In the genomic region with DNA sequence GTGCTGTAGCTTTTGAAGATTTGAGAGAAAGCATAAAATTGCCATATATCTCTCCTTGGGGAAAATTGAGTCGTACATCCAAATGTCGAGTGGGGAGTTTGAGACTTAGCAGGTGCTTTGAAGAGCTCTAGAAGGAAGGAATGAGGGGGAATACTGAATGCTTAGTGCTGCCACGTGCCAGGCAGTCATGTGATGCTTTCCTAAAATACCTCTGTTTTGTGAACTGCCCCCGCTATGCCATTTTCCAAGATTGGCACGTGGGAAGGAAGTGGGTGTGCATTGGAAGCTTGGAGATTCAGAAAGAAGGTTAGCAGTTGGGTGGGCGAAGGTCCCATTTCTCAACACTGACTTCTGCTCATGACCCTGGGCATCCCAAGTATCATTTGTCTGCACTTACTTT, we compare ENCODE assay signal across 15 mouse cellular contexts.
DNase-seq lines count a peak whose midpoint lies in the region; ATAC-seq lines count a peak whose summit lies in the region.
"Had no signal": no experiment of that assay in that cellular context is flagged by ENCODE, and none has a peak within 500 bp of the region (broad histone marks: within the 10 kb centered on the region; RNA-seq: fewer than 3 reads in every experiment).

No protein-coding gene starts in this region.

- peak; percentile 72 for DNase-seq in cerebellum, adult 9-11 months
- DNase-seq in cerebellum, adult 11 months = no peak
- peak; percentile 64 for DNase-seq in layer of hippocampus, adult 9-11 months
- DNase-seq in layer of hippocampus, postnatal 14 days (ENCODE audit: low spot score in 2 of 2) = no peak
- peak; percentile 42 to 85 for DNase-seq in frontal cortex, postnatal 36 days (ENCODE audit: low spot score in 2 of 2)
- DNase-seq in right cerebral cortex, postnatal 10 days (ENCODE audit: low spot score in 2 of 2) = peak; percentile 62 to 72
- DNase-seq in adrenal gland, postnatal 4 days (ENCODE audit: low spot score in 2 of 2) = no peak
- DNase-seq: adrenal gland, postnatal 36 days; gastrocnemius, adult 2 months; heart, postnatal 4 days; kidney, adult 11 months; liver, embryonic 13.5 days; thymus, postnatal 14 days had no signal

- no peak for ATAC-seq in monocyte, adult 5-6 weeks (replicated peaks; ENCODE audit: insufficient number of reproducible peaks, low FRiP score, low TSS enrichment, poor library complexity, severe bottlenecking)
- ATAC-seq: forebrain, embryonic 15.5 days had no signal

Comparison
In these comparisons a context has a peak if more than half of its experiments do, and no peak if none do; other contexts are left out.
1. DNase-seq: peak in cerebellum, adult 9-11 months (single experiment), layer of hippocampus, adult 9-11 months (single experiment), frontal cortex, postnatal 36 days (2 of 2) and right cerebral cortex, postnatal 10 days (2 of 2); none in cerebellum, adult 11 months (single experiment), layer of hippocampus, postnatal 14 days (0 of 2) and adrenal gland, postnatal 4 days (0 of 2).